Mouse (Mus musculus) heart, adult 8-10 months (tissue): ENCODE measurements around the gene Mmd. TPM values are rescaled to one million over a fixed set of nuclear protein-coding genes. Genes with fewer than 3 reads are reported as not detected.
"Not testable (repeated sequence)": the region's sequence is repeated elsewhere in the genome, so short reads cannot be mapped to it uniquely, and the experiment has no call there.

Experiments used
- DNase-seq: peaks from one replicate; pipeline ENCODE4 v3.0.0; 2022; ENCODE audit warnings: low spot score
- total RNA-seq, 4 experiments: library from RNA; stranded (reverse); gene quantifications; 2 replicates each; pipeline ENCODE4 v1.2.4; 2022

The Mmd gene
- total RNA-seq, 4 experiments from 2014 or later: 23.7 to 34.1 (median 28.2) TPM

DNA sequence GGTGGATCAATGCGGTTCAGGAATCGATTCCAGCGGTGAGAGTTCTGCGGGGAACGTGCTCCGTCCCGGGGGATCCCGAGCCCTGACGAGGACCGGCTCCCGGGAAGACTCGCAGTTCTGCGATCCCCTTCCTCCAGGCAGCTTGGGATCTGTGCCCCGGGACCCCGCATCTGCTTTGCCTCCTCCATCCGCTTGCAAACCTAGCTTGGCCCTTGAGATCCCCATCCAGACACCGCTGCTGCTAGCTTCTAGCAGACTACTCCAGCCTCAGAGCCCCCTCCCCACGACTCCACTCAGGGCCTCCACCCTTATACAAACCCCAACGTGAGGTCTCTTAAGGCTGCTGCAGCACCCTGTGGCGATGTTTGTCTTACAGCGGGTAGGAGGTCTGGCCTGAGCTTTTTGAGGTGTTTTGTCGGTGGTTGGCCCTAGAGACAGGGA lies 465 bp downstream of the Mmd start:
- DNase-seq: no peak

DNA sequence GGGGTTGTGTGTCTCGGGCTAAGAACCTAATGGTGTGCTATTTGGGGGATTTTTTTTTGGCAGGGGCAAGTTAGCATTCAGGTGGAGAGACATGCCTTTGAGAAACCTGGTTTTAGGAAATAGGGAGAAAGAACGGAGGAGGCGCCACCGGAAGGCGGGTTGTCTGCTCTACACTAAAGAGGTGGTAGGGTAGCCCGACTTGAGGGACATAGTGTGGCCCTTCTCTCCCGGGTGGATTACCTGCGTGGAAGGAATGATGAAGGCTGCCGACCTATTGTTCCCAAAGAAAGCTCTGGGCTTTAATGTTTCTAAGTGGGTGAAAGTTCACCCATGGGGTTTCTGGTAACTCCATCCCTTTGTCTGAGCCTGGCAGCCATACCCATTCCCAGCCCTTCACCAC lies 933 bp downstream of the Mmd start:
- DNase-seq: peak; percentile 19

DNA sequence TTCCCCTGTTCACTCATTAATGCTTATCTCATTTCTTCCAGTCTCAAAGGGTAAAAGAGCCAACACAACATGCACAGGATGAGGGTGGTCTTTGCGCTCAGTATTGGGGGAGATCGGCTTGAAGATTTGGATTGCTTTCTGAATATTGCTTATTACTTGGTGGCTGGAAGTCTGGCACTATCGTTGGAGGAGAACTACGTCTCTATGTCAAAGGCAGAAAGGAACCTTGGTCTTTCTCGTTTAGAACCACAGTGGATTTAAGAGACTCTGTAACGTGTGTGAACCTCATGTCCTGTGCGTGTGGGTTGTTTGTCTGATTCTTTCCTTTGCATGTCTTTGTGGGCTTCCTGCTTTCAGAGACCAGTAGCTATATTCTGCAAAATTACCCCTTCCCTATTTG lies 1.5 kb downstream of the Mmd start:
- DNase-seq: no peak

DNA sequence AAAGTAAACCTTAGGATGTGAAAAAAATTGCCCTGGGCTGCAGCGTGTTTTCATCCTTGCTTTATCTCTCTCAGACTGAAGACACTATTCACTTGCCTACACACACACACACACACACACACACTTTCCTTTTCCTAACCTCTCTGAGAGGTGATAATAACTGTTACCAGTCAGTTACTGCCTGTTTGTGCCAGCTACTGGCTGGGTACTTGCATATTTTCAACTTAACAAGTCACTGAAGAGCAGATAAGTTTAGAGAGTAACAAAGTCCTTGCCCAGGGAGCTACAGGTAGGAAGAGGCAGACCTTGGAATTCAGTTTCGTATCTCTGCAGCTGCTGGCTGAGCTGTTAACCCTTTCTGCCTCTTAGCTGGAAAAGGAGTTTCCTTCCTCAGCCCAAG lies 2.7 kb downstream of the Mmd start:
- no peak for DNase-seq

DNA sequence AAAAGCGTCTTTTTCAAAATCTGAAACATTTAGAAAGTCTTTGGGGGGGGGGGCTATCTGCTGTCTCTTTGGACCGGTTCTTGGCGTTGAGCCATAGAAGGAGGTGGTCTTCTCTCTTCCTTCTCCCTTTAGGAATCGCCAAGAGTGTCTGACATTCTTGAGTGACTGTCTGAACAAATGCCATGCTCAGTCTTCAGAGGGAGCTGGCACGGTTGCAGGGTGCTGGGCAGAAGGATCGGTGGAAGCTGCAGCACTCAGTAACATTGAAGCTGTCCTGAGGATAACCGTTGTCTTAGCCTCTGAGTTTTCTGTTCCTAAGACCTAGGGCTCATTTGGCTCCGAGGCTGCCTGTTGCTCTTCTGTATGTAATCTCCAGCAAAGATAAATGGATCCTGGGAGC lies 3.1 kb downstream of the Mmd start:
- no peak for DNase-seq

DNA sequence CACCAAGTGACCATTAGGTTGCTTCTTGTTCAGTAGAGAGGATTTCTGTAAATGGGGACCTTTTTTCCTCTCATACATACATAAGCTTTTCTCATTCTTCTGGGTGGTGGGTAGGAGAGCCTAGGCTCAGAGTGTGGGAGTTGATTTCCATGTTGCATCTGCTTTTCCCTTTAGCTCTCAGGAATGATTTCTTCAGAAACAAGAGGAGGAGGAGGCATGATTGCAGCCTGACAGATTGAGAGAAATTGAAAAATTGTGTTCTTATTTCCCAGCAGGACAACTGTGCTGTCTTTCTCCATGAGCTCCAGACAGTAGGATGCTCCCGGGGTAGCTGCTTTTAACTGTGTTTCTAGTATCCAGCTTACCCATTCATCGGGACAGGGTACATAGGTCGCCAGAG lies 5.3 kb downstream of the Mmd start:
- no peak for DNase-seq

DNA sequence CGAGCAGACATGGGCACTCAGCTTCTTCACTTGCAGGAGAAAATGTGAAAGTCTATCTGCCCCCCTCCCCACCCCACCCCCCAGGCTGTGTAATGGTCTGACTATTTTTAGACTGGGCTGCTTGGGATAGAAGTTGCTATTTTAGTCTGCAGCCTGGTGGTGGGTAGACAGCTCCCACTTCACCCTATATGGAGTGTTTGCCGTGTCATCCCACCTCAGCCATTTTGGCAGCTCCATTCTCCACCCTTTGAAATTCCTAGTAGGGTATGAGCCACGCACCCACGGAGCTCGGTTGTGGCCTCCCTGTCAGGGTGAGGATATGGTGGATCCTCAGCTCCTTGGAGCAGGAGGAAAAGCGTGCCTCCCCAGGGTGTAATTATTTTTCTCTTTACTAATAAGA lies 6.4 kb downstream of the Mmd start:
- DNase-seq: no peak

DNA sequence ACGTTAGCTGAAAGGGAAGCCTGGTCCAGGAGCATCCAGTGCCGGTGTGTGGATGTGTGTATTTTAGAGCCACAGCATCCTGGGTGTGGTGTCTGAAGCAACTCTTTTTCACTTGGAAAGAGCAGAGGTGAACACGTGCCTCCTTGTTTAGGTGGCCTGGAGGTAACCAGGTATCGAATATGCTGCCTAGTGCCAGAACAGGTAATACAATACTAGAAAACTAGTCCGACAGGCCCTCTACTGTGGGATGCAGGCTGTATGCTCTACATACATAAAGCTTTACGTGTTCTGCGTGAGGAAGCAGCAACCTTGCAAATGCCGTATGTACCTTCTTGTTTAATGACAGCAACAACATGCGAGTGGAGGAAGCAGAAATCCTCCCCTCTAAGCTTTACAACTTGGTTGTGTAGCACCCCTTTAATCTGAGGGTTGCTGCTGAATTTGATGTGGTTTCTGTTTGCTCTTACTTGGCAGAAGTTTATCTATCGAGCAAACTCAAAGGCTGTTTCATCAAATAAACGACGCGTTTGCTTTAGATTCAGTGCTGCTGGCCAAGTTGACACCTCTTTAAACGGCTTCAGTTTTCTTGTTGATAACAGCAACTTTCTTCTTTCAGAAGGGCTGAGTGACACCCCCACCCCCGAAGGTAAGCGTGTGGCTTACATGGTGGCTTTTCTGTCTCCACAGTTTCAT lies 7.7 kb downstream of the Mmd start:
- DNase-seq: no peak

DNA sequence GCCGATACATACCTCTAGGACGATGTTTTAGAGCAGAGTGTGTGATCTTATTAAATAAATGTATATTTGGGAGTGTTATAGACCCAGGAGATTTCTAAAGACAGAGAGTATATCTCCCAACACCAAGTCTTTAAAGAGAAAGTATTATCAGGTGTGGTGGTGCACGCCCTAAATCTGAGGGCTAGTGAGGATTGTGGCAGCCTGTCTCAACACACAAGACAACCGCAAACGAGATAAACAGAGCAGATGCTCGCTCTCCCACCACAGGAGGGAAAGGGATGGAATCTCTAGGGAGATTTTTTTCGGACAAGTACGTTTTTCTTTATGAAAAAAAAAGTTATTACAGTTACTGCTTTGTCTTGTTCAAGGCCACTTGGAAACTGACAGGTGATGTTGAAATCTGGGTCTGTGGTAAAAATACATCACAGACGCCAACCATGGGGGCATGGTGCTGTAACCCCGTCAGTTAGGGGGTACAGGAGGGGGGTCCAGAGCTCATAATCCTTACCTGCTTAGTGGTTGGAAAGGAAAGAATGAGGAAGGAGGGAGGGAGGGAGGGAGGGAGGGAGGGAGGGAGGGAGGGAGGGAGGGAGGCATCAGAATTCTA lies 9.2 kb downstream of the Mmd start:
- no peak for DNase-seq

DNA sequence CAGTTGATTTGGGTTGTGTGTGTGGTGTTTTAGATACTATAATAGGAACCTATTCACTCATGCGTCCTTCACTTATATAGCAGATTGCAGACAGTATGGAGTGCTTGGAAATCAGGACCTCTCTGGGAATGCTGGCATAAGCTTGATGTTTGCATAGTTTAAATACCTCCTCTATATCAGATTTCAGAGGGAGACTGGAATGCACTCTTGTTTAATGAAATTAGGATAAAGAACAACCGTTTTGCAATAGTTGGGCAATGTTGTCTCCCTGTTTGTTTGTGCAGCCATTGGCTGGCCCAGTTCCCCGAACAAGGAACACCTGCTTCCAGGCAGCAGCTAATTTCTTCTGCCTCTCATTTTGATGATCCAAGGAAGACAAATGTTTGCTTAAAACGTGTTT lies 9.8 kb downstream of the Mmd start:
- DNase-seq: no peak

DNA sequence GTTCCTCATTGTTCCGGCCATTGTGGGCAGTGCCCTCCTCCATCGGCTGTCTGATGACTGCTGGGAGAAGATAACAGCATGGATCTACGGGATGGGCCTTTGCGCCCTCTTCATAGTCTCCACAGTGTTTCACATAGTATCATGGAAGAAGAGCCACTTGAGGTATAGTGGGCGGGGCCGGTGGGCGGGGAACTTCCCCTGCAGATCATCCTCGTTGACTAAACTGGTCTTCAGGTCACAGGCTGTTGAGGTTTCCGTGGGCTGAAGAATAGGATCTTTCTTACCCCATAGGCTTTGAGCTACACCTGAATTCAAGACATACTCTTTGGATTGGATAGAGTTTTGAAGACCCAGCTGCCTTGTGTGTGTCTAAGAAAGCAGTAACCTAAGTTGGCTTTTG lies 10.6 kb downstream of the Mmd start:
- DNase-seq: no peak

DNA sequence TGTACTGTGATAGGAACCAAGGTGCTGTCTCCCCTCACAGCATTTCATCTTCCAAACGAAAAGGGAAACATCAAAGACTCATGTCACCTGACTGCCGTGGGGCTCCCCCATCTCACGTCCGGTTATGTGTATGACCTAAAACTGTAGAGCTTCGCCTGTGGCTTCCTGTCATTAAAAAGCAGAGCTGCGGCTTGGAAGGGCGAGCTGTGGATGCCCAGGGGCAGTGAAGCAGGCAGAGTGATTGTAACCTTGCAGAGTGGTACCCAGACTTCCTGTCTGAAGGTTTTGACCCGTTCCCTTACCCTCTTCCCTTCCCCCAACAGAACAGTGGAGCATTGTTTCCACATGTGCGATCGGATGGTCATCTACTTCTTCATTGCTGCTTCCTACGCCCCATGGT lies 14.9 kb downstream of the Mmd start:
- no peak for DNase-seq

DNA sequence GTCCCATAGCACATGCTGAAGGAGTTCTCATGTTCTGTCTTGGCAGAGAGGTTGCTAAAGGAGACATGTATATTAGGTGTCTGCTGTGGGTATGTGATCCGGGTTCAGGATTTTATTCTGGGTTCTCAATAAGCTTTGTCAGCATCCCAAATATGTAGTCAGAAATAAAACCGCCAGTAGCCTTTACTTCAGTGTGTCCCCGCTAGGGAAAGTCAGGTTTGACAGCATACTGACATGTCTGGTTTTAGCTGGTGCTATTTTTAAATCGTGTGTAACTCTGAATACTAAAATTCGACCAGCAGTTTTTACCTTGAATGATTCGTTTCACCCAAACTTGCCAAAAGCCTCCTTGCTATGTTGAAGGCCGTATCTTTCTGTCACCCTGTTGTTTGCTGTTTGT lies 16.3 kb downstream of the Mmd start:
- no peak for DNase-seq

DNA sequence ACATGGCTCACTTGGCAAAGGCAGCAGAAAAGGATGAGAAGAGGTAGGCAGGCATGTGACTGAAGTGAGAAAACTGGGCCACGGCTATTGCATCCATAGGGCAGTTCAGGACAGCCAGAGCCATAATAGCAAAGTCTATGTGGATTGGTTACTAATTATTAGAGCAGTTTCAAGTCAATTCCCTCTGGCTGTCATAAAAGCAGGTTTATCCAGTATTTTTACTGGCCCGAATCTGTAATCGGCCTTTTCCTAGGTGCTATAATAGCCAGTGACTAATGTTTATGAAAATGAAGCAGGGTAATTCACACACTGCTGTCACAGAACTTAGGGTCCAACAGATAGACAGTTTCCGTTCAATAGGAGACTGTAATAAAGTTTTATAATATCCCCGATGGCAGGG lies 19.7 kb downstream of the Mmd start:
- no peak for DNase-seq

DNA sequence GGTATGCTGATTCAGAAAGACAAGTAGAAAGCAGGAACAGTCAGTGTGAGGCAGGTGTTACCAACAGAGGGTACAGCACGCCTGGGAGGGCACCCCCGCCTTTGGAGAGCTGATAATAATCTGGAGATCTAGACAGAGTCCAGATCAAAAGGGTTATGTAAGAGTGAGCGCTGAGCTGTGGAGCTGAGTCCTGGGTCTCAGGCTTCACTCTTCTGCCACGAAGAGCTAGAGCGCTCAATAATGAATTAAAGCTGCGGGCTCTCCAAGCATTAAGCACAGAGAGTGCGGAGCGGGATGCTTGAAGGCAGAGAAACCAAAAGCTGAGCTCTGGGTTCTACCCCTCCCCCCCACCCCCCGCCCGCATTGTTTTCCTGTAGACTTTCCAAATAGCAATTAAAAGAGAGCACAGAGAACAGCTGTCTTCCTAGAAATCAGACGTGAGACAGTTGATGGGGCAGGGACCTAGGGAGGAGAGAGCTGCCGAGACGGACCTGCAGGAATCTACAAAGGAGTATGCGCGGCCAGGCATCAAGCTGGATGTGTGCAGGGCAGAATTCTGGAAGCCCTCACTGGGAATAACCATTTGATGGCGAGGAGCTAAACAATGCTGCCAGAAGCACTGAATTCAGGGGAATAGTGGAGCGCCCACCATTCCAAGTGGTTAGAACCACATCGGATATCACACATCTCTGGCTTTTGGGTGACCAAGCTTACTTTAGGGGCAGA lies 20.3 kb downstream of the Mmd start:
- DNase-seq: no peak

DNA sequence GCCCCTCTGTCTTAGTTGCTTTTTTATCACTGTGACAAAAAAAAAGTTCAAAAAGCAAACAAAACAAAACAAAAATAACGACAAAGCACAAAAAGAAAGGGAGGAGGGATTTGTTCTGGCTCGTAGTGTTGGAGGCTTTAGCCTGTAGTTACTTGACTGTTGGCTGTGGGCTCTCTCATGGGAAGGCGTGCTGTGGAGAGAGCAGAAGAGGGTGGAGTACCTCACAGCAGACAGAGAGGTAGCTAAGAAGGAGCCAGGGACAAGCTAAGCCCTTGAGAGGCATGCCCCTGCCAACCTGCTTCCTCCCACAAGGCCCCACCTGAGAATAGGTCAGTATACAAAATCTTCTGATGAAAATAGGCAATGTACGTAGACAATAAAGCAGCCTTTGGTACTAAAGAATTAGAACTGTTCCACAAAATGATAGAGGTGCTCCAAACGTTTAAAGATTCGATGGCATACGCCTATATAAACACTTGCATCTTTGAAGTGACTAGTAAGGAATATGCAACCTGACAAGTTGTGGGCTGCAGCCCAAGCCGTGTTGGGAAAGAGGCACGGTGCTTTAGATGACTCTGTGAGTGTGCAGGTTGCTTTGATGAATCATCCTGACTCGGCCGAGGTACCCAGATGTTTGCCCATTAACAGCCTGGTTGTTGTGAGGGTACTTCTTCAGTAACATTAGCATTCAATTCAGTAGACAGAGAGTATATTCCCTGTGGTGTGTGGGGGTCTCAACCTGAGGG lies 21.0 kb downstream of the Mmd start:
- DNase-seq: no peak

DNA sequence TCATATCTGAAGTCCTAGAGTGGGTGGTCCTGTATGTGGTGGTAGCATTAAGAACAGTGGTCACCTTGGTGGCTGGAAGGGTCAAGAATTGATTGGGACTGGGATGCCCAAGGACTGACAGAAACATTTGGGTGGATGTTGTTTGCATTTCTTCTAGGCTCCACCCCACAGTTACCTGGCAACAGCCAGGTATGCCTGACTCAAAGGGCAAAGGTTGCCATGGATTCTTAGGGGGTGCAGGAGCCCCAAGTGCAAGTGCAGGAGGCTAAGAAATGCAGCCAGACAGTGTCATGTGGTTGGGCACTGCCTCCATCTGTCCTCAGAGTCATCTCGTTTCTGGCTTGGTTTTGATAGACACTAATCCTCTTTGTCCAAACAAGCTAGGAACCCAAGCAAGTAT lies 24.9 kb downstream of the Mmd start:
- DNase-seq: no peak

DNA sequence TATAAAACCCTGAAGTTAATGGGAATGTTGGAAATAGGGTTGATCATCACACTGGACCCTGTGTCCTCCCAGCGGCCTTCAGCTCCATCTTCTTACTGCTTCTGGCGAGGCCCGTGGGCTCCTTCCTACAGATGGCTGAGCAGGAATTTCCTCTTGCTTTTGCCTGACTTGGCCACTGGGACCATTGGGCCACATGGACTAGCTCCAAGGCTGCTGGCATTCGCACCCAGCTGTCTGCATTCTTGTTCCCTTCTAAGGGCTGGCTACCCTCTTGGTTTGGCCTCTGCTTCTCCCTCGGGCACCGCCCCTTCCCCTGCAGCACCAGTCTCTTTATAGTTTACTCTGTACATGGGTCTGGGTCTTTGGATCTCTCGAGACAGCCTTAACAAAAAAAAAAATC lies 26.4 kb downstream of the Mmd start:
- DNase-seq: peak; percentile 23

DNA sequence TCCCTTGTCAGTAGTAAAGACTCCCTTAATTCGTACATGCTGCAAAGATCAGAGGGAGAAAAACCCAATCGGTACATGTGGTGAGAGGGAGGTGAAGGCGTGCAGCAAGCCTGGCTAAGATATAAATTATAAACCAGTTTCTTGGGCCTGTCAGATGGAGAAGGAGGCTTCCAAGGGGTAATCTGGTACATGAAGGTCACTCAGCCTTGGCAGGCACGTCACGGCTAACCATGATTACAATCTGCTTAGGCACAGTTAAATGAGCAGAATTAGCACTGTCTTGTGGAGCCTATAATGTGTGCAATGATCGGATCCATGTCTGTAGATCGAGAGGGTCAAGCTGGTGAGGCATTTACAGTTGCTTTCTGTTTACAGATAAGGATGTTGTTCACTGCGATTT lies 26.9 kb downstream of the Mmd start:
- DNase-seq: no peak

DNA sequence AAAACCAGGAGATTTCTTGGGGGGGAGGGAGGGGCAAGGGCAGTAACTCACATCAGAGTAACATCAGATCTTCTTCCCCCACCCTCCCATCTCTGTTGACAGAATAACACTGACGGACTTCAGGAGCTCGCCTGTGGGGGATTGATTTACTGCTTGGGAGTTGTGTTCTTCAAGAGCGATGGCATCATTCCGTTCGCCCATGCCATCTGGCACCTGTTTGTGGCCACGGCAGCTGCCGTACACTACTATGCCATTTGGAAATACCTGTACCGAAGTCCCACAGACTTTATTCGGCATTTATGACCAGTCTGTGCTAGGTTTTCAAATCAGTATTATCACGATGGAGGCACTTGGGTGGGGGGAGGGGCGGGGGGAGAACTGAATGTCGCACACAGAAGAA lies 27.3 kb downstream of the Mmd start:
- no peak for DNase-seq

DNA sequence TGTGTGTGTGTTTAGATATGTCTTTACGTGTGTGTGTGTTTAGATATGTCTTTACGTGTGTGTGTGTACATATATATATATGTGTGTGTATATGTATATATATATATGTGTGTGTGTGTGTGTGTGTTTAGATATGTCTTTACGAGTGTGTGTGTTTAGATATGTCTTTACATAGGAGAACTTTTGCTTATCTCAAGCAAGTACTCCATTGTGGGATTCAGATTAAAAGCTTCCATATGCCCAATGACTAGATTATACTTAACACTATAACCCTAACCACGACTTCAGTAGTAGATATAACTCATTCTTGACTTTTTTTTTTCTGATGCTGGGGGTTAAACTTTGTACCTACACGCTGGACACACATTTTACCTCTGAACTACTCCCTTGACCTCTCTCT lies 30.8 kb downstream of the Mmd start:
- DNase-seq: no peak

DNA sequence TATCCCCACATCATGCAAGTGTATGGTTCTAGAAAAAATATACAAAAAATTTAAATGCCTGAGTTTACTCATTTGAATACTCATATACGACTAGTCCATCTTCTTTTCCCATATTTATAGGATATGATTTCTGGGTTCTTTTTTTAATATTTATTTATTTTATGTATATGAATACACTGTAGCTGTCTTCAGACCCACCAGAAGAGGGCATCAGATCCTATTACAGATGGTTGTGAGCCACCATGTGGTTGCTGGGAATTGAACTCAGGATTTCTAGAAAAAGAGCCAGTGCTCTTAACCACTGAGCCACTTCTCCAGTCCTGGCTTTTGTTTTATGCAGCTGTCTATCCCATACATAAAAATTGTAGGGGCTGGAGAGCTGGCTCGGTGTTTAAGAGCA lies 32.7 kb downstream of the Mmd start:
- not testable (repeated sequence) for DNase-seq

DNA sequence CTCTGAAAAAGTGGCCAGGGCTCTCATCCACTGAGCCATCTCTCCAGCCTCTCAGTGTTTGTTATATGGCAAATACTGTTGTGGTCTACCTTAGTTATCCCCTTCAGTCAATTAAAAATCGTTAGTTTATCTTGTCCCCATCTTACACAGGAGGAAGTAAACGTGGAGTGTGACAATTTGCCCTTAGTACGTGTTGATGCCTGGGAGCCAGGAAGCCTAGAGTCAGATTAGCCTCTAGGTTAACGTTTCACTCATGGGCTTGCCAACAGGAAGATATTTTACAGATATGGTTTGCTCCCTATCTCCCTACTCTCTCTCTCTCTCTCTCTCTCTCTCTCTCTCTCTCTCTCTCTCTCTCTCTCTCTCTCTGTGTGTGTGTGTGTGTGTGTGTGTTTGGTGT lies 33.9 kb downstream of the Mmd start:
- DNase-seq: no peak
